Mouse (Mus musculus) heart, postnatal 0 days (tissue): ENCODE data around the gene Kctd11.

Experiments
- CTCF ChIP-seq: IDR thresholded peaks from 2 replicates; pipeline ENCODE4 v1.5.1; 2016; ENCODE audit warnings: antibody characterized with exemption, control low read depth, low read depth
- EP300 ChIP-seq: IDR thresholded peaks from 2 replicates; pipeline ENCODE4 v1.6.1; 2016; ENCODE audit warnings: antibody characterized with exemption, low read depth

GRCm38 (mm10) chr11:69833554-69833953 is 47.7 kb downstream of the Kctd11 start:
- TF ChIP-seq CTCF (no peak), EP300 (no peak)
